Mouse (Mus musculus): Measurements from ENCODE around the gene Gmpr2. TPM values are rescaled to one million over a fixed set of nuclear protein-coding genes. Genes with fewer than 3 reads are reported as not detected.

The Gmpr2 gene
- 27.5 and 30.5 TPM in 2 replicates for polyA plus RNA-seq (2015; fragmentation: Nextera tagmentation; extraction: Ambion mirVana)

DNA sequence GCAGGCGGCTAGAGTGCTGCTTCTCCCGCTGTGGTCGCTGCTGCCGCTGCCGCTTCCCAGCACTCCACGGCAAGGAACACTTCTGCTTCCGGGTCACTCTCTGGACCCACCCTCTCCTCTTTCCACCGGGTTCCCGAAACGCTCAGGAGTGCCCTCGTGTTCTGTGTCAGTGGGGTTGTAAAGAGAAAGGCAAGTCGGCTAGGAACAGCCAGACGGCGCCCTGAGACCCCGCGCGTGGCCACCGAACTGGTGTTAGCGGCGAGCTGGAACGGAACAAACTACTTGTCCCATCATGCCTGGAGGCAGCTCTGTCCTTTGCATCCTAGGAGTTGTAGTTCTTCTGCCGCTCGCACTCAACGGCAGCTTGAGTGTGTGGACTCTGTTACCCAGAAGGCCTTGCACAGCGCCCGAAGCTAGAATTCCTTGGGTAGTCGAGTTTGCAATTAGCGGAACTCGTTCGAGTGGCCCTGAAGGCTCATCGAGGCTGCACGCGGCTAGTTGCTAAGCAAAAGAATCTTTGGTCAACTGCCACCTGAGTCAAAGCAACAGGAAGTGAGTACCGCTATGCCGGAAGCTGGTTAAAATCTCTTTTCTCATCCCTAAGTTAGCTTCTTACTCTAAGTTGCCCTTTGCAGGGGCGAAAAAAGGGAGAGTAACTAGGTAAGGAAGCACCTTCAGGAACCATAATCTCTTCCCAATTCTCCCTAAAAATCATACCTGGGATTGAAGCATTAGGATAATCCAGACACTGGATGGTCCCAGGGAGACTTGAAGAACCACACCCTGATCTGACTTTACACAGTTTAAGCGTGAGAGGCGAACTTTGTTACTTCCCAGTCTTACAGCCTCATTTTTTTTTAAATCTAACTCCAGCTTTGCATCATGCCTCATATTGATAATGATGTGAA is at the start of gene Gmpr2, which contains the start of gene Nedd8:
Gmpr2 (plus strand) TSS at position 109 of the 908 bp plus-strand sequence.
Nedd8 (minus strand) TSS at position 292 of the 908 bp plus-strand sequence.

DNA sequence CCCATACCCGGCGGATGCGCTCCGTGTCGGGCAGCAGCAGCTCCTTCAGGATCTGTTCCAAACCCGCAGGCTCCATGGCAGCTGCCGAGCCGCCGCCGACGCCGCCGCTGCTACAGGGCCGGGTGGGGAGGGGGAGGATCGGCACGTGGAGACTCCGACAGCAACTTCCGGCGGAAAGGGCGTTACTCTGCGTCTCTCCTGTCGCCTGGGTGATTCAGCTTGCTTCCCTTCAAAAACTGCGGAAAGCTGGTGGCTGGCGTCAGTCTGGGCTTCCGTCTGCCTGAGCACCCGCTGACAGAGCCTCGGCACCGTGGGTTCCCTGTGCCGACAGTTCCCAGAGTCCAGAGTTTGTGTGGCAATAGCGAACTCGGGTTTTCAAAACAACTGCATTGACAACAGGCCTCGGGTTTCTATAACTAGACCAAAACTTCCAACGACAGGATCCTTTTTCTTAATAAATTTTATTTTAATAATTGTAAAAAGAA is 36.2 kb upstream of the Gmpr2 start, which contains the start of gene Ipo4:
Ipo4 (minus strand) TSS at position 435 of the 485 bp plus-strand sequence.

DNA sequence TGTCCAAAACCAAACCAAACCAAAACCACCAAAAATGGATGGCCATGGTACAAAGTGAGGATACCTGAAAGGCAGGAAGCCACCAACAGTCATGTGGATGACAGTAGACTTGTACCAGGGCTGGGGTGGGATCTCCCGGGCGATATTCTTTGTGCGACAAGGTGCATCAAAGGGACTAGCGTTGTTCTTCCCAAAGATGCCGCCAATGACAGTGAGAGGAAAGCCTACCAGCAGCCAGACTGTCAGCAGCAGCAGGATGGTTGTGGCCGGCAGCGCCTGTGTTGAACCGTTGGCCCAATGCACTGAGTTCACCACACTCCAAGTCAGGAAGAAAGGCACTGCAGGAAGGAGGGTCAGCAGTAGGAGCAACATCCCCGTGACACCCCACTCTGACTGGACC is 33.9 kb upstream of the Gmpr2 start, which contains the start of gene Gm49378:
Gm49378 (minus strand) TSS at position 101 of the 400 bp plus-strand sequence.

DNA sequence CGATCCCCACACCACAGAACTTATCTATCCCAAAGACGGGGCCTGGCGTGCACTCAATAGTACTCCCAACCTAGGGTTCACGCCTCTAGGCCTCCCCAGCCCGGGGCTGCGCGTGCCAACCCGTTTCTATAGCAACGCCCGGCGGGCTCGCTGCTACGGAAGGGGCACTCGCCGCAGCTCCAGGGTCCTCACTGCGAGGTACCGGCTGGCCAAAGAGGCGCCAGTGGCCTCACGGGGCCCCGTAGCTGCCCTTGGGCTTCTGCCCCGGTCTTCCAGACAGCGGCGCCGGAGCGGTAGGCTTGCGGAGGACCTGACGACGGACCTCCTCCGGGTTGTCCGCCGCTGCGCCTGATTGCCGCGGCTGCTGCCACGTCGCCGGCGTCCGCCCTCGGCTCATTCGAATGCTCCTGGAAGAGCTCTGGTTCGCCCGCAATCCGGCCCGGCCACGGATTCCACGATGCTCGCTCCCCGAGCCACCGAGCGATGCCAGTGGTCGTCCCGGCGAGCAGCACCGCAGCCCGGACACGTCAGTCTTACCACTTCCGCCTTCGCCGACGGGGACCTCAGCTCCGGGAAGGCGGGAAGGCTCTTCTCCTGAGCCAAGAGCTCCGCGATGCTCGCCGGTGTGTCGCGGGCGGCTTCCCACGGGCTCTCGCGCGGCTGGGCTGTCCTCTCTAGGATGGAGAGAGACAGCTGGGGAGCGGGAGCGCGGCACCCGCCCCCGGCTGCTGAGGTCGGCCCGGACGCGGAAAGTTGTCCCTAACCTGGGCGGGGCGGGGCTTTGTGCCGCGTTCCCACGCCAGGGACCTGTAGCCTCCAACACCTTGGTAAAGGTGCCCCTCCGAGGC is 28.5 kb upstream of the Gmpr2 start, which contains the start of gene Tm9sf1:
Tm9sf1 (minus strand) TSS at position 747 of the 848 bp plus-strand sequence.

DNA sequence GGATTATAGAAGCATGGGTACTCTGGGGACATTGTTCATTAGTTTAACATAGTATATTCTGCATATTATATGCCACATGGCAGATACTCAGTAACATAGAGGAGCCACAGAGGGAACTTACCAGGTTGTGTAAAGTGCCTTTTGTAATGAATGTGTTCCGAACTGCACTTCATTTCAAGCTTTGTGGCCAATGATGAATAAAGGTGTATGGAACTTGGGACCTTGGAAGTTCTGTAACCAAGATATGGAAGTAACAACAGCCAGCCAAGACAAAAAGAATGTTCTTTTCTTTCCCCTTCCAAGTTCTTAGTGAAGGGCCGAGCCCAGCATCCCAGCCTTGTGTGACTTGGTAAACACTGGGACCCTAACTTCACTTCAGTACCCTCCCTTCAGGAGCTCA is 21.9 kb upstream of the Gmpr2 start, which contains the start of gene Tssk4:
Tssk4 (plus strand) TSS at position 301 of the 400 bp plus-strand sequence.

DNA sequence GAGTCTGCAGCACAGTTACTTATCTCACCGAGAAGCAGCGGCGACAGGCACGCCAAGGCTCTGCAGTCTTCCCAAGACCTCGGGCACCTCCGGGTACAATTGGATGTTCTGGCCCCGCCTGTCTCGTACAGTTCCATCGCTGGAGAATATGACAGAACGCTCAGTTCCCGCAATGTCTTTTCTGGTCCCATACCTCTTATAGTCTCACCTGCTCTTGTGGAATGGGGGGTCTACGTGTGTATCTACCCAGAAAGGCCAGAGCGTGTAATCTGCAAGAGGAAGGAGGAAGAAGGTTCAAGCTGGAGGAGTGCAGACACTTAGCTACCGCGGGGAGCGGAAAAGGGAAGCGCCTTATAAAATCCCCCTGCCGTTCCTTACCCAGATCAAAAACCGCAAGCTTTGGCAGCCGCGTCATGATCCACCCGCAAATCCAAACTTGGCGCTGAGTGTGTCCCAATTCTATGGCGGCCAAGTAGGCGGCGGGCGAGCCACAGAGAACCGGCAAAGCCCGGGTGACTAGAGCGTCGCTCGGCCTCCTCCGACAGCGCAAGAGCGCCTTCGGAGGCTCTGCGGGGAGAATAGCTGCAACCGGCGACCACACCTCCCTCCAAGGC is 11.7 kb upstream of the Gmpr2 start, which contains the start of gene Mdp1:
Mdp1 (minus strand) TSS at position 549 of the 614 bp plus-strand sequence.

DNA sequence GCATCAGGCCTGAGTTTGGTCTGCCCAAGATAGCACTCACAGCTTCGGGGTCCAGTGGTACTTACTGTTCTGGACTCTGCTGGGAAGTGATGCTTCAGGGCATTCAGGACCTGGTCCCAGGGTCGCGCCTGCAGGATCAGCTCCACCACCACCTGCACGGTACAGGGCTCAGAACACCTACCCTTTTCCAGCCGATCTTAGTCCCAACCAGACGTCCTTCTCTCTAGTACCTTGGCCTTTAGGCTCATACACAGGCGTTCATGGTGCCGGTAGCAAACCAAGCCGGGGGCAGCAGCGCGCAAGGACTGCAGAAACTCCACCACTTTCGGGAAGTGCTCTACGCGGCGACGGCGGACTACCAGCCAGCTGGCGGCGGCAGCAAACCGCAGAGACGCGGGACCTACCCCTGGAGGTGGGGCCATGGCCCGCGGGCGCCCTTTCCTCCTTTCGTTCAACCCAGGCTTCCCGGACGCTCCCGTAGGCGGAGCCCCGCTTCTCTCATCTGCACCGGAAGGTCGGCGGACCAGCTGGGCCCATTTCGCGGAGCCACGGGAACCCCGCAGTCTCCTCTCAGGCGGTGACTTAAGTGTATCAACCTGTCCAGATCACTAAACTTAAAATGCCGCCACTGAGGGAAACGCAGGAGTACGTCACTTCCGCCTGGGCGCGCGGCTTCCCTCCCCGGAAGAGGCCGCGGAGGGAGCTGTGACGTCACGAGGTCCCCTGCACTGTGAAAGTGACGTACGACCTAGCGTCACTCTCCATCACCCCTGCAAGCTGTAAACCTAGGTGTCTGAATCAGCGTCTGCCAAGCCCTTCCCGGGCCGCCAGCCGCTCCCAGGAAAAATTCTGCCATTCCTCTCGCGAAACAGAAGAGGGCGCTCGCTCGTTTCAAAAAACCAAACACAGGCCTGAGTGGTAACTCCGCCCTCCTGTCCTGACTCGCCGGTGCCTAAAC is 9.7 kb downstream of the Gmpr2 start, which contains the start of gene Tinf2:
Tinf2 (minus strand) TSS at position 661 of the 958 bp plus-strand sequence.

DNA sequence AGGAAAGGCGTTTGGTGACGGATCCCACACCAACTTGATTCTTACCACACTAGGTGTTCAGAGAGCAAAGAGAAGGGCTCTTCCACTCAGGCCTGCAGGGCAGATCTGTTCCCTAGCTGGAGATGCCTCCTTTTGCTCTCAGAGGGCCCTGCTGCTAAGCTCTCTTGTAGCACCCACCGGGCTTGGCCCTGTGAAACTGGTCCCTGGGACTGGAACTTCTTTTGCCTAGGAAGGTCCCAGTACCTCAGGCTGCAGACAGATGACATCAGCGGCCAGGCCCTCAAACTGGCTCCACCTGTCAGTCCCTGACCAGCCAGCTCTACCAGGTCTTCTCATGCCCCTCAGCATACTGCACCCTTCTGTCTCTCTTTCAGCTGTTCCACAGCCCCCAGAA is 42.0 kb downstream of the Gmpr2 start, which contains the start of gene Tgm1:
Tgm1 (minus strand) TSS at position 198 of the 394 bp plus-strand sequence.

DNA sequence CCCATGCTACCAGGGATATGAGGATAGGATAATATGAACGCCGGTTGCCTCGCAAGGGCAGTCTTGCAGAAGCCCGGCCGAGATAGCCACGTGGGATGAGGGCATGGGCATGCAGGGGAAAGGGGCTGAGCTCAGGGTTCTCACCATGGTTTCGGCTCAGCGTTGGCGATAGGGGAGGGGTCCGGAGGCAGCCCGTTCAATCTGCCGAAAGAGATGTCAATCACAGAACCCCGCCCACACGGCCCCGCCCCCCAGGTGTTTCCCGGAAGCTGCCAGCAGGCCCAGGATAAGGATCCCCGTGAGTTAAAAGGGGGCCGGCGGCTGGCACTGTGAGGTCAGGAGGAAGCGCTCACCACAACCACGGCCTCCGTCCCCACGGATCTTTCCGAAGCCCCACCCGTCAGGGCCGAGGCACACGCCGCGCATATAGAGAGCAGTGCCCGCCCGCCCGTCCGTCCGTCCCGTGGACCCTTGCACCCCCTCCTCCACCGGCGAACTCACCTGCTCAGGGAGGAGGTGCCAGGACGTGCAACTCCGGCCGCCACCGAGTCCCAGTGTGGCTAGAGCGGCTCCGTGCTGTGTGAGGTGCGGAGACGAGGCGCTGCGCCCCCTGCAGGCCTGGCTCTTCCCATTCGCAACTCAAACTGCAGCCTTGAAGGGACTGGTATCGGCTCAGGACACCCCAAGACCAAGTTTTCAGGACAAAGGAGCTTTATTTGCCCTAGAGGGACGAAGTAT is 50.1 kb downstream of the Gmpr2 start, which contains the start of gene Rabggta:
Rabggta (minus strand) TSS at position 564 of the 738 bp plus-strand sequence.

Other genes with a start within 250 kb of the Gmpr2 start
- 69.5 and 75.3 TPM in 2 replicates for gene Dhrs4, start 193.2 kb upstream of the Gmpr2 start, polyA plus RNA-seq (2015; fragmentation: Nextera tagmentation; extraction: Ambion mirVana)
- gene Carmil3, start 181.3 kb upstream of the Gmpr2 start, polyA plus RNA-seq (2015; fragmentation: Nextera tagmentation; extraction: Ambion mirVana) = 0.37 and 0.76 TPM in 2 replicates
- 0.10 and 0.12 TPM in 2 replicates for gene Cpne6, start 161.5 kb upstream of the Gmpr2 start, polyA plus RNA-seq (2015; fragmentation: Nextera tagmentation; extraction: Ambion mirVana)
- not detected in 2 replicates for gene Nrl, start 147.0 kb upstream of the Gmpr2 start, polyA plus RNA-seq (2015; fragmentation: Nextera tagmentation; extraction: Ambion mirVana)
- gene Pck2, start 131.7 kb upstream of the Gmpr2 start, polyA plus RNA-seq (2015; fragmentation: Nextera tagmentation; extraction: Ambion mirVana) = 74.2 and 76.3 TPM in 2 replicates
- gene Dcaf11, start 111.9 kb upstream of the Gmpr2 start, polyA plus RNA-seq (2015; fragmentation: Nextera tagmentation; extraction: Ambion mirVana) = 36.9 and 41.9 TPM in 2 replicates
- 2.7 and 3.2 TPM in 2 replicates for gene A730061H03Rik, start 111.5 kb upstream of the Gmpr2 start, polyA plus RNA-seq (2015; fragmentation: Nextera tagmentation; extraction: Ambion mirVana)
- gene Fitm1, start 96.3 kb upstream of the Gmpr2 start, polyA plus RNA-seq (2015; fragmentation: Nextera tagmentation; extraction: Ambion mirVana) = 0.37 and 0.45 TPM in 2 replicates
- 145 and 162 TPM in 2 replicates for gene Psme1, start 93.8 kb upstream of the Gmpr2 start, polyA plus RNA-seq (2015; fragmentation: Nextera tagmentation; extraction: Ambion mirVana)
- gene Emc9, start 86.6 kb upstream of the Gmpr2 start, polyA plus RNA-seq (2015; fragmentation: Nextera tagmentation; extraction: Ambion mirVana) = 46.7 and 47.4 TPM in 2 replicates
- 233 and 255 TPM in 2 replicates for gene Psme2, start 80.8 kb upstream of the Gmpr2 start, polyA plus RNA-seq (2015; fragmentation: Nextera tagmentation; extraction: Ambion mirVana)
- 16.4 and 19.3 TPM in 2 replicates for gene Rnf31, start 80.2 kb upstream of the Gmpr2 start, polyA plus RNA-seq (2015; fragmentation: Nextera tagmentation; extraction: Ambion mirVana)
- gene Irf9, start 68.4 kb upstream of the Gmpr2 start, polyA plus RNA-seq (2015; fragmentation: Nextera tagmentation; extraction: Ambion mirVana) = 34.6 and 38.5 TPM in 2 replicates
- 5.8 and 7.8 TPM in 2 replicates for gene Rec8, start 53.9 kb upstream of the Gmpr2 start, polyA plus RNA-seq (2015; fragmentation: Nextera tagmentation; extraction: Ambion mirVana)
- 24.1 and 28.0 TPM in 2 replicates for gene Ipo4, start 36.0 kb upstream of the Gmpr2 start, polyA plus RNA-seq (2015; fragmentation: Nextera tagmentation; extraction: Ambion mirVana)
- gene Gm49378, start 34.0 kb upstream of the Gmpr2 start, polyA plus RNA-seq (2015; fragmentation: Nextera tagmentation; extraction: Ambion mirVana) = 0.64 and 1.7 TPM in 2 replicates
- 56.5 and 57.4 TPM in 2 replicates for gene Tm9sf1, start 28.1 kb upstream of the Gmpr2 start, polyA plus RNA-seq (2015; fragmentation: Nextera tagmentation; extraction: Ambion mirVana)
- 0.56 and 0.63 TPM in 2 replicates for gene Tssk4, start 21.8 kb upstream of the Gmpr2 start, polyA plus RNA-seq (2015; fragmentation: Nextera tagmentation; extraction: Ambion mirVana)
- gene Mdp1, start 11.4 kb upstream of the Gmpr2 start, polyA plus RNA-seq (2015; fragmentation: Nextera tagmentation; extraction: Ambion mirVana) = 30.4 TPM in 2 replicates
- gene Nedd8, start 183 bp downstream of the Gmpr2 start, polyA plus RNA-seq (2015; fragmentation: Nextera tagmentation; extraction: Ambion mirVana) = 303 and 330 TPM in 2 replicates
- 25.8 and 29.4 TPM in 2 replicates for gene Tinf2, start 9.9 kb downstream of the Gmpr2 start, polyA plus RNA-seq (2015; fragmentation: Nextera tagmentation; extraction: Ambion mirVana)
- gene Tgm1, start 42.0 kb downstream of the Gmpr2 start, polyA plus RNA-seq (2015; fragmentation: Nextera tagmentation; extraction: Ambion mirVana) = 1.5 and 2.0 TPM in 2 replicates
- gene Rabggta, start 50.3 kb downstream of the Gmpr2 start, polyA plus RNA-seq (2015; fragmentation: Nextera tagmentation; extraction: Ambion mirVana) = 9.9 and 14.2 TPM in 2 replicates
- 29.1 and 35.1 TPM in 2 replicates for gene Dhrs1, start 73.7 kb downstream of the Gmpr2 start, polyA plus RNA-seq (2015; fragmentation: Nextera tagmentation; extraction: Ambion mirVana)
- gene Nop9, start 73.8 kb downstream of the Gmpr2 start, polyA plus RNA-seq (2015; fragmentation: Nextera tagmentation; extraction: Ambion mirVana) = 28.7 and 31.5 TPM in 2 replicates
- 0.23 TPM in 1 of 2 replicates, not detected in the other for gene Cideb, start 86.5 kb downstream of the Gmpr2 start, polyA plus RNA-seq (2015; fragmentation: Nextera tagmentation; extraction: Ambion mirVana)
- gene Ltb4r2, start 89.5 kb downstream of the Gmpr2 start, polyA plus RNA-seq (2015; fragmentation: Nextera tagmentation; extraction: Ambion mirVana) = 0.49 and 0.78 TPM in 2 replicates
- 33.2 and 51.6 TPM in 2 replicates for gene Ltb4r1, start 94.0 kb downstream of the Gmpr2 start, polyA plus RNA-seq (2015; fragmentation: Nextera tagmentation; extraction: Ambion mirVana)
- 1.9 and 3.1 TPM in 2 replicates for gene Adcy4, start 112.2 kb downstream of the Gmpr2 start, polyA plus RNA-seq (2015; fragmentation: Nextera tagmentation; extraction: Ambion mirVana)
- 28.4 and 31.4 TPM in 2 replicates for gene Ripk3, start 116.9 kb downstream of the Gmpr2 start, polyA plus RNA-seq (2015; fragmentation: Nextera tagmentation; extraction: Ambion mirVana)
- 4.8 and 7.3 TPM in 2 replicates for gene Nfatc4, start 151.2 kb downstream of the Gmpr2 start, polyA plus RNA-seq (2015; fragmentation: Nextera tagmentation; extraction: Ambion mirVana)
- 1.6 and 2.8 TPM in 2 replicates for gene Nynrin, start 182.1 kb downstream of the Gmpr2 start, polyA plus RNA-seq (2015; fragmentation: Nextera tagmentation; extraction: Ambion mirVana)
- gene Cbln3, start 212.5 kb downstream of the Gmpr2 start, polyA plus RNA-seq (2015; fragmentation: Nextera tagmentation; extraction: Ambion mirVana) = 0.05 and 0.22 TPM in 2 replicates
- gene Khnyn, start 213.0 kb downstream of the Gmpr2 start, polyA plus RNA-seq (2015; fragmentation: Nextera tagmentation; extraction: Ambion mirVana) = 7.6 and 10.2 TPM in 2 replicates
- gene Sdr39u1, start 228.4 kb downstream of the Gmpr2 start, polyA plus RNA-seq (2015; fragmentation: Nextera tagmentation; extraction: Ambion mirVana) = 22.0 and 25.5 TPM in 2 replicates

Data from spleen, postnatal 0 days (tissue).